Mouse (Mus musculus) bone marrow, adult 2 months (tissue): Measurements from ENCODE around the gene Sema6b.
"Not testable (repeated sequence)": the region's sequence is repeated elsewhere in the genome, so short reads cannot be mapped to it uniquely, and the experiment has no call there.

ENCODE experiments used
- CTCF ChIP-seq: fragments of 200-500 bp; IDR thresholded peaks from 2 replicates; pipeline ENCODE4 v1.5.1; 2011; ENCODE audit warnings: low read length, control low read depth; ENCODE audit not compliant: control insufficient read depth, insufficient read depth
- POLR2A ChIP-seq: fragments of 200-500 bp; IDR thresholded peaks from 2 replicates; pipeline ENCODE4 v1.6.1; 2011; ENCODE audit warnings: low read depth, mild to moderate bottlenecking, control low read depth, low read length, borderline replicate concordance; ENCODE audit not compliant: control insufficient read depth

DNA sequence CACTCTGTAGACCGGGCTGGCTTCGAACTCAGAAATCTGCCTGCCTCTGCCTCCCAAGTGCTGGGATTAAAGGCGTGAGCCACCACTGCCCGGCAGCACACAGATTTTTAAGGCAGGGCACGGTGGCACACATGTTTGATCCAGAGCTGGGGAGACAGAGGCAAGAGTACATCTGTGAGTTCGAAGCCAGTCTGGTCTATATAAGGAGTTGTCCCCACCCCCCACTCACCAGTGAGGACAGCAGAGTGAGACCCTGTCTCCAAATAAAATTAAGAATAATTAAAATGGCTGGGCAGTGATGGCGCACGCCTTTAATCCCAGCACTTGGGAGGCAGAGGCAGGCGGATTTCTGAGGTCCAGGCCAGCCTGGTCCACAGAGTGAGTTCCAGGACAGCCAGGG is 61.8 kb downstream of the Sema6b start:
- not testable (repeated sequence) for TF ChIP-seq CTCF, POLR2A
